Mouse (Mus musculus): ENCODE measurements around the gene Tln1. TPM values are rescaled to one million over a fixed set of nuclear protein-coding genes. Genes with fewer than 3 reads are reported as not detected.
A peak's percentile ranks its signal among the peaks of the same experiment; 100 is the strongest.

Gene Tln1
- polyA plus RNA-seq, 1 experiment, result 621 TPM

DNA sequence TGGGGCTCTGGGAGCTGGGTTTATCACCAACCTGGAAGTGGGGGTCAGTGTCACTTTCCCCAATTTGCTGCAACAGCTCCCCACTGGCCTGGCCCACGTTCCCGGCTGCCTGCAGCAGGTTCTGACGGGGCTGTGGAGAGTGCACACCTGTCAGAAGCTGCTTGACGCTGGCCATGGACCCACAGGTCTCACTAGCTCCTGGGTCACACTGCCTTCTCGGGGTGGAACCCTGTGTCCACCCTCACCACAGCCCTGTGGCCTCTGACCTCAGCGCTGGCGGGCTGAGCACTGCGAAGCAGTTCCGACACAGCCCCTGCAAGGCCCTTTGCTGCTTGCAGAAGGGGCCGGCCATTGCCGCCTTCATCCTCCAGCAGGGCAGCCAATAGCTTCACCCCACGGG, 13.4 kb downstream of the Tln1 start:
- no peak overlapping the region; the same call in 1 of the 2 replicates for H3K27ac ChIP-seq (ENCODE audit: control insufficient read depth, insufficient read depth, low read depth, low read length, poor library complexity)
- 95% methylated on average over 12 of the region's 12 CpGs for WGBS
- TF ChIP-seq CTCF (IDR thresholded peaks at IDR 0.05; ENCODE audit: control insufficient read depth, insufficient read depth, low read length) (no peak), POLR2A (IDR thresholded peaks at IDR 0.05; ENCODE audit: borderline replicate concordance, control insufficient read depth, low read depth, low read length) (no peak)
- H3K4me1 ChIP-seq (ENCODE audit: control insufficient read depth, insufficient read depth, low read length), result no peaks in the 10 kb centered on the region; the same call in 1 of the 2 replicates
- H3K4me3 ChIP-seq (replicated peaks; ENCODE audit: control insufficient read depth, low read depth, low read length), result no peak overlapping the region

GRCm38 (mm10) chr4:43547160-43547559, 15.3 kb downstream of the Tln1 start:
- H3K4me3 ChIP-seq (replicated peaks; ENCODE audit: control insufficient read depth, low read depth, low read length), result no peak overlapping the region
- no peaks in the 10 kb centered on the region; the same call in 1 of the 2 replicates for H3K4me1 ChIP-seq (ENCODE audit: control insufficient read depth, insufficient read depth, low read length)
- TF ChIP-seq POLR2A (IDR thresholded peaks at IDR 0.05; ENCODE audit: borderline replicate concordance, control insufficient read depth, low read depth, low read length), result no peak
- TF ChIP-seq CTCF (IDR thresholded peaks at IDR 0.05; ENCODE audit: control insufficient read depth, insufficient read depth, low read length), result no peak
- WGBS, result 91% methylated on average over 8 of the region's 8 CpGs
- H3K27ac ChIP-seq (ENCODE audit: control insufficient read depth, insufficient read depth, low read depth, low read length, poor library complexity), result no peak overlapping the region

- 90% methylated on average over 12 of the region's 12 CpGs for WGBS
- Histone ChIP-seq H3K4me1 (ENCODE audit: control insufficient read depth, insufficient read depth, low read length) (no peaks in the 10 kb centered on the region; the same call in 1 of the 2 replicates), H3K27ac (ENCODE audit: control insufficient read depth, insufficient read depth, low read depth, low read length, poor library complexity) (no peak overlapping the region), H3K4me3 (replicated peaks; ENCODE audit: control insufficient read depth, low read depth, low read length) (no peak overlapping the region)
- TF ChIP-seq CTCF (IDR thresholded peaks at IDR 0.05; ENCODE audit: control insufficient read depth, insufficient read depth, low read length) (no peak), POLR2A (IDR thresholded peaks at IDR 0.05; ENCODE audit: borderline replicate concordance, control insufficient read depth, low read depth, low read length) (no peak)
Measured at GRCm38 (mm10) chr4:43546375-43547047, 16.0 kb downstream of the Tln1 start.

DNA sequence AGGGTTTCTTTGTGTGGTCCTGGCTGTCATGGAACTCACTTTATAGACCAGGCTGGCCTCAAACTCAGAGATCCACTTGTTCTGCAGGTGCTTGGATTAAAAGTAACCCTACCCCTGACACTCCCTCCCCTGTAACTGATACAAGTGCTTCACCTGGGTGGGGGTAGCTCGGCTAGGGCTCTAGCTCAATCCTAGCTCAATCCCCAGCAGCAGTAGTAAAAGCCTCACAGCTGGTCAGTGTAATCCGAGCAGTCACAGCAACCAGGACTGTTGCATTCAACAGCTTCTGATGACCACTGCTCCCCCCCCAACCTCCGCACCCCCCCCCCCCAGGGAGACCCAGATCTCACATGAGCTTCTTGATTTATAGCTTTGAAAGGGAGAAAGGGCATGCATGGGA, 20.4 kb downstream of the Tln1 start:
- WGBS, result 93% methylated on average over 3 of the region's 3 CpGs
- no peaks in the 10 kb centered on the region for H3K4me1 ChIP-seq (ENCODE audit: control insufficient read depth, insufficient read depth, low read length)
- no peak overlapping the region for H3K27ac ChIP-seq (ENCODE audit: control insufficient read depth, insufficient read depth, low read depth, low read length, poor library complexity)
- TF ChIP-seq CTCF (IDR thresholded peaks at IDR 0.05; ENCODE audit: control insufficient read depth, insufficient read depth, low read length), result no peak
- TF ChIP-seq POLR2A (IDR thresholded peaks at IDR 0.05; ENCODE audit: borderline replicate concordance, control insufficient read depth, low read depth, low read length), result no peak
- no peak overlapping the region for H3K4me3 ChIP-seq (replicated peaks; ENCODE audit: control insufficient read depth, low read depth, low read length)

DNA sequence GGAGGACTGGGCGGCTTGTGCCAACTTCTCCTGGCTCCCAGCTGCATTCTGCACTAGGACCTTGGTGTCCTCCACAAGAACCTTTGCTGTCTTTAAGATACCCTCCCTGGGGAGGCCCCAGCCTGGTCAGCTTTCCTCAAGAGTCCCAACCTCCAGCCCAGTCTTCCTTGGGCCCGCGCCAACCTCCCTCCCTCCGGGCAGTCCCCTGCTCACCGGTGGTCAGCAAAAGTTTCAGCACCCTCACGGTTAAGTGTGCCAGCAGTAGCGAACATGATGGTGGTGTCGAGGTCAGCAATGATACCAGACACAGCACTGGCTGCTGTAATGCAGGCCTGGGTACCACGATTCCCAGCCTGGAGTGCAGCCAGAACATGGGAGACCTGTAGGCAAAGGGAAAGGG, 26.5 kb downstream of the Tln1 start:
- H3K4me3 ChIP-seq (replicated peaks; ENCODE audit: control insufficient read depth, low read depth, low read length), result no peak overlapping the region
- H3K27ac ChIP-seq (ENCODE audit: control insufficient read depth, insufficient read depth, low read depth, low read length, poor library complexity), result no peak overlapping the region
- 93% methylated on average over 9 of the region's 9 CpGs for WGBS
- H3K4me1 ChIP-seq (ENCODE audit: control insufficient read depth, insufficient read depth, low read length), result no peaks in the 10 kb centered on the region
- no peak for TF ChIP-seq POLR2A (IDR thresholded peaks at IDR 0.05; ENCODE audit: borderline replicate concordance, control insufficient read depth, low read depth, low read length)
- TF ChIP-seq CTCF (IDR thresholded peaks at IDR 0.05; ENCODE audit: control insufficient read depth, insufficient read depth, low read length), result no peak

- no peak; the same call in 1 of the 2 replicates for TF ChIP-seq POLR2A (IDR thresholded peaks at IDR 0.05; ENCODE audit: borderline replicate concordance, control insufficient read depth, low read depth, low read length)
- no peak for TF ChIP-seq CTCF (IDR thresholded peaks at IDR 0.05; ENCODE audit: control insufficient read depth, insufficient read depth, low read length)
- Histone ChIP-seq H3K27ac (ENCODE audit: control insufficient read depth, insufficient read depth, low read depth, low read length, poor library complexity) (no peak overlapping the region), H3K4me1 (ENCODE audit: control insufficient read depth, insufficient read depth, low read length) (no peaks in the 10 kb centered on the region), H3K4me3 (replicated peaks; ENCODE audit: control insufficient read depth, low read depth, low read length) (no peak overlapping the region)
- WGBS, result 95% methylated on average over 8 of the region's 8 CpGs
Measured at GRCm38 (mm10) chr4:43535628-43536027, 26.9 kb downstream of the Tln1 start.

DNA sequence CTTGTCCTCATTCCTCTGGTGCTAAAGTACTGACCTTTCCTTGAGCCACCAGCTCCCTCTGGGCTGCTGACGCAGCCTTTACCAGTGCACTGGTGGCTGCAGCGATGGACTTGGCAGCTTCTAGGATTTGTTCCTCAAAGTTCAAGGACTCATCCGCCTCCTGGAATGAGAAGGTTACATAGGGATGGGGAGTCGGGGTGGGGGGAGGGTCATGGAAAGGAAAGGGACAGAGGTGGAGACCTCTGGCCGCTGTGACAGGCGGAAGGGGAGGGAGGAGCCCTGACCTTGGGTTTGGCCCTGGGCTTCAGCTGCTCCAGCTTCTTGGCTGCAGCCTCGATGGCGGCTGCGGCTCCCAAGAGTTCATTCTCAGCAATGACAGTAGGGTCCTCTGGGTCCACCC, 29.2 kb downstream of the Tln1 start:
- Histone ChIP-seq H3K4me3 (replicated peaks; ENCODE audit: control insufficient read depth, low read depth, low read length) (no peak overlapping the region), H3K27ac (ENCODE audit: control insufficient read depth, insufficient read depth, low read depth, low read length, poor library complexity) (no peak overlapping the region), H3K4me1 (ENCODE audit: control insufficient read depth, insufficient read depth, low read length) (no peaks in the 10 kb centered on the region)
- WGBS, result 94% methylated on average over 9 of the region's 9 CpGs
- TF ChIP-seq CTCF (IDR thresholded peaks at IDR 0.05; ENCODE audit: control insufficient read depth, insufficient read depth, low read length) (no peak), POLR2A (IDR thresholded peaks at IDR 0.05; ENCODE audit: borderline replicate concordance, control insufficient read depth, low read depth, low read length) (no peak)

DNA sequence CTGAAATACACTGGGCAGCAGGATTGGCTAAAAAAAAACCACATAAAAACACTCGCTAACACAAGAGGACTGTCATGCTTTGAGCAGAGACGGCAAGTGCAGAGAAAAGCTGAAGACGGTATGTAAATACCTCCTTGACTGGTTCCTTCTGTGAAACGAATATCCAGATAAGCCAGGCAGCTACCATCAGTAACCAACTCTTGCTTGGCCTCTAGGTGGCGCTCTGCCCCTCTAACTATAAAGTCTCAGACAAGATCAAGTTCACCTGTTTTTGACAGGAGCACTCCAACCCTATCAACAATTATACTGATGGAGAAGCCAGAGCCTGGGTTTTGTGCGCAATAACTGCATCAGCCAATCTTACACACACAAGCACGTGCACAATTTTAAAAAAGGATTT, 31.9 kb downstream of the Tln1 start:
- Histone ChIP-seq H3K4me1 (ENCODE audit: control insufficient read depth, insufficient read depth, low read length) (no peaks in the 10 kb centered on the region), H3K27ac (ENCODE audit: control insufficient read depth, insufficient read depth, low read depth, low read length, poor library complexity) (no peak overlapping the region), H3K4me3 (replicated peaks; ENCODE audit: control insufficient read depth, low read depth, low read length) (no peak overlapping the region)
- peak; percentile 79 for TF ChIP-seq CTCF (IDR thresholded peaks at IDR 0.05; ENCODE audit: control insufficient read depth, insufficient read depth, low read length)
- TF ChIP-seq POLR2A (IDR thresholded peaks at IDR 0.05; ENCODE audit: borderline replicate concordance, control insufficient read depth, low read depth, low read length), result no peak
- WGBS, result 15% methylated on average over 7 of the region's 7 CpGs
